Mouse (Mus musculus): ENCODE data around the gene Ntn4.

Gene Ntn4

GRCm38 (mm10) chr10:93687781-93688180, 47.3 kb downstream of the Ntn4 start:
- no peak for DNase-seq

- DNase-seq, result no peak
Measured at GRCm38 (mm10) chr10:93688306-93689171, 48.1 kb downstream of the Ntn4 start.

- DNase-seq, result no peak
Measured at GRCm38 (mm10) chr10:93691344-93691743, 50.9 kb downstream of the Ntn4 start.

- DNase-seq, result no peak
Measured at GRCm38 (mm10) chr10:93695043-93695791, 54.7 kb downstream of the Ntn4 start.

- no peak for DNase-seq
Measured at GRCm38 (mm10) chr10:93696001-93696400, 55.5 kb downstream of the Ntn4 start.

GRCm38 (mm10) chr10:93697866-93698483, 57.5 kb downstream of the Ntn4 start:
- no peak for DNase-seq

- DNase-seq, result no peak
Measured at GRCm38 (mm10) chr10:93699689-93700478, 59.4 kb downstream of the Ntn4 start.

GRCm38 (mm10) chr10:93700589-93701363, 60.3 kb downstream of the Ntn4 start:
- DNase-seq, result no peak

- peak; percentile 22 for DNase-seq
Measured at GRCm38 (mm10) chr10:93703946-93704345, 63.5 kb downstream of the Ntn4 start.

- no peak for DNase-seq
Measured at GRCm38 (mm10) chr10:93707149-93708075, 66.9 kb downstream of the Ntn4 start.

GRCm38 (mm10) chr10:93708076-93708473, 67.6 kb downstream of the Ntn4 start:
- DNase-seq, result no peak

- DNase-seq, result no peak
Measured at GRCm38 (mm10) chr10:93708515-93708914, 68.0 kb downstream of the Ntn4 start.

- no peak for DNase-seq
Measured at GRCm38 (mm10) chr10:93709536-93709935, 69.1 kb downstream of the Ntn4 start.

GRCm38 (mm10) chr10:93721625-93722337, 81.3 kb downstream of the Ntn4 start:
- DNase-seq, result no peak

GRCm38 (mm10) chr10:93723942-93724542, 83.6 kb downstream of the Ntn4 start:
- DNase-seq, result peak; percentile 40

GRCm38 (mm10) chr10:93728131-93728530, 87.7 kb downstream of the Ntn4 start:
- DNase-seq, result no peak

GRCm38 (mm10) chr10:93730514-93730913, 90.0 kb downstream of the Ntn4 start:
- no peak for DNase-seq

- DNase-seq, result no peak
Measured at GRCm38 (mm10) chr10:93731248-93731691, 90.8 kb downstream of the Ntn4 start.

- peak; percentile 76 for DNase-seq
Measured at GRCm38 (mm10) chr10:93736114-93736645, 95.7 kb downstream of the Ntn4 start.

All from kidney, adult 18-20 months (tissue).